Mouse (Mus musculus): ENCODE measurements around the gene G6pc3. TPM values are rescaled to one million over a fixed set of nuclear protein-coding genes. Genes with fewer than 3 reads are reported as not detected.
A peak's percentile ranks its signal among the peaks of the same experiment; 100 is the strongest.

The G6pc3 gene
- total RNA-seq, 1 experiment, result 14.2 TPM

DNA sequence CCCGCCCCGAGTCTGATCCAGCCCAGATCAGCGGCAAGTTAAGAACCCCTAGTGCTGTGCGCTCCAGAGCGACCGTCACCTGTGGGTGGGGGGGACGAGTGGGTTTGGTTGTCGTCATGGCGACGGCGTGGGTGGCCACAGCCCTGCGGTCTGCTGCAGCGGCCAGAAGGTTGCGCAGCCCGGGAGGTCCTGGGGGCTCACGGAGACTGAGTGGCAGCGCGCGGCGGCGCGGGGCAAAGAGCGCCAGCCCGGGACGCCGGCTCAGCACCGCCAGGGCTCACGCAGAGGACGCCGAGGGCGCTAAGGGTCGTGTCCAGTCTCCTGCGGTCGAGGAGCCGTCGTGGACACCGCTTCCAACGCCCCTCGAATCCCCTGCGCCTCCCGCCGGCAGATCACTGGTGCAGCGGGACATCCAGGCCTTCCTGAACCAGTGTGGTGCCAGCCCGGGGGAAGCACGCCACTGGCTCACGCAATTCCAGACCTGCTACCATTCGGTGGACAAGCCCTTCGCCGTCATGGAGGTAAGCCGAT lies 43.9 kb upstream of the G6pc3 start, which contains the start of gene Nags:
Gene Nags, plus strand, starts transcription at position 43 of the 531 bp plus-strand sequence.
- no peak for TF ChIP-seq MAFK (IDR thresholded peaks at IDR 0.05; ENCODE audit: insufficient read depth, low read depth, low read length)
- no peak for TF ChIP-seq HCFC1 (IDR thresholded peaks at IDR 0.05; ENCODE audit: borderline replicate concordance, insufficient read depth, low read length)
- TF ChIP-seq CHD2 (IDR thresholded peaks at IDR 0.05; ENCODE audit: low read depth, low read length), result no peak
- TF ChIP-seq ZNF384 (IDR thresholded peaks at IDR 0.05; ENCODE audit: low read depth, low read length), result no peak
- TF ChIP-seq ZC3H11A (IDR thresholded peaks at IDR 0.05; ENCODE audit: borderline replicate concordance, low read depth, low read length), result no peak
- H3K36me3 ChIP-seq (ENCODE audit: control insufficient read depth, insufficient read depth, low read length, poor library complexity, severe bottlenecking), result no peaks in the 10 kb centered on the region
- H3K9me3 ChIP-seq (ENCODE audit: control insufficient read depth, insufficient read depth, low read depth, low read length), result no peaks in the 10 kb centered on the region
- H3K27ac ChIP-seq (ENCODE audit: insufficient read depth, low read depth, low read length, poor library complexity, severe bottlenecking), result no peak within 1 kb of the TSS
- in situ Hi-C loops (cut with MboI; ENCODE audit: low sequenced_read_pairs in 2 of 2, unreplicated experiment in 2 of 2), result no loop called here
- DNase-seq (ENCODE audit: low read depth, low spot score), result no peak
- peak within 1 kb of the TSS; percentile 57 to 61 for H3K4me3 ChIP-seq (ENCODE audit: insufficient read depth in 1 of 2, low read depth in 1 of 2, low read length in 2 of 2, poor library complexity in 1 of 2, severe bottlenecking in 1 of 2)
- peaks cover 2 to 8% of the 10 kb centered on the region in 2 experiments; a peak in 3 of 4 replicates for H3K4me1 ChIP-seq (ENCODE audit: control insufficient read depth in 2 of 2, insufficient read depth in 2 of 2, low read length in 2 of 2, poor library complexity in 1 of 2)
- 0 out of 2 replicates have a peak within 1 kb of the TSS, but pooled peaks have one; percentile 22 for H3K9ac ChIP-seq (ENCODE audit: insufficient read depth, low read depth, low read length, poor library complexity, severe bottlenecking)

GRCm38 (mm10) chr11:102146005-102146404 lies 43.4 kb upstream of the G6pc3 start:
- no peak overlapping the region for H3K9ac ChIP-seq (ENCODE audit: insufficient read depth, low read depth, low read length, poor library complexity, severe bottlenecking)
- H3K4me1 ChIP-seq (ENCODE audit: control insufficient read depth in 2 of 2, insufficient read depth in 2 of 2, low read length in 2 of 2, poor library complexity in 1 of 2), result peaks cover 2 to 8% of the 10 kb centered on the region in 2 experiments; a peak in 3 of 4 replicates
- H3K9me3 ChIP-seq (ENCODE audit: control insufficient read depth, insufficient read depth, low read depth, low read length), result no peaks in the 10 kb centered on the region
- peak overlapping the region; percentile 57 to 61 for H3K4me3 ChIP-seq (ENCODE audit: insufficient read depth in 1 of 2, low read depth in 1 of 2, low read length in 2 of 2, poor library complexity in 1 of 2, severe bottlenecking in 1 of 2)
- H3K27ac ChIP-seq (ENCODE audit: insufficient read depth, low read depth, low read length, poor library complexity, severe bottlenecking), result no peak overlapping the region
- TF ChIP-seq ZNF384 (IDR thresholded peaks at IDR 0.05; ENCODE audit: low read depth, low read length) (no peak), CHD2 (IDR thresholded peaks at IDR 0.05; ENCODE audit: low read depth, low read length) (no peak), ZC3H11A (IDR thresholded peaks at IDR 0.05; ENCODE audit: borderline replicate concordance, low read depth, low read length) (no peak), MAFK (IDR thresholded peaks at IDR 0.05; ENCODE audit: insufficient read depth, low read depth, low read length) (no peak), HCFC1 (IDR thresholded peaks at IDR 0.05; ENCODE audit: borderline replicate concordance, insufficient read depth, low read length) (no peak)
- no peak for DNase-seq (ENCODE audit: low read depth, low spot score)
- no peaks in the 10 kb centered on the region for H3K36me3 ChIP-seq (ENCODE audit: control insufficient read depth, insufficient read depth, low read length, poor library complexity, severe bottlenecking)
- in situ Hi-C loops (cut with MboI; ENCODE audit: low sequenced_read_pairs in 2 of 2, unreplicated experiment in 2 of 2), result no loop called here

- H3K9ac ChIP-seq (ENCODE audit: insufficient read depth, low read depth, low read length, poor library complexity, severe bottlenecking), result peak overlapping the region; percentile 8; the same call in 1 of the 2 replicates
- H3K27ac ChIP-seq (ENCODE audit: insufficient read depth, low read depth, low read length, poor library complexity, severe bottlenecking), result no peak overlapping the region
- in situ Hi-C loops (cut with MboI; ENCODE audit: low sequenced_read_pairs in 2 of 2, unreplicated experiment in 2 of 2), result no loop called here
- peaks cover 2 to 8% of the 10 kb centered on the region in 2 experiments; a peak in 3 of 4 replicates for H3K4me1 ChIP-seq (ENCODE audit: control insufficient read depth in 2 of 2, insufficient read depth in 2 of 2, low read length in 2 of 2, poor library complexity in 1 of 2)
- H3K4me3 ChIP-seq (ENCODE audit: insufficient read depth in 1 of 2, low read depth in 1 of 2, low read length in 2 of 2, poor library complexity in 1 of 2, severe bottlenecking in 1 of 2), result peak overlapping the region; percentile 42 to 61
- H3K36me3 ChIP-seq (ENCODE audit: control insufficient read depth, insufficient read depth, low read length, poor library complexity, severe bottlenecking), result no peaks in the 10 kb centered on the region
- DNase-seq (ENCODE audit: low read depth, low spot score), result no peak
- H3K9me3 ChIP-seq (ENCODE audit: control insufficient read depth, insufficient read depth, low read depth, low read length), result no peaks in the 10 kb centered on the region
- TF ChIP-seq MAFK (IDR thresholded peaks at IDR 0.05; ENCODE audit: insufficient read depth, low read depth, low read length), result no peak
- no peak for TF ChIP-seq HCFC1 (IDR thresholded peaks at IDR 0.05; ENCODE audit: borderline replicate concordance, insufficient read depth, low read length)
- no peak for TF ChIP-seq CHD2 (IDR thresholded peaks at IDR 0.05; ENCODE audit: low read depth, low read length)
- TF ChIP-seq ZC3H11A (IDR thresholded peaks at IDR 0.05; ENCODE audit: borderline replicate concordance, low read depth, low read length), result no peak
- TF ChIP-seq ZNF384 (IDR thresholded peaks at IDR 0.05; ENCODE audit: low read depth, low read length), result no peak
Observed at GRCm38 (mm10) chr11:102146531-102146930, 42.9 kb upstream of the G6pc3 start.

DNA sequence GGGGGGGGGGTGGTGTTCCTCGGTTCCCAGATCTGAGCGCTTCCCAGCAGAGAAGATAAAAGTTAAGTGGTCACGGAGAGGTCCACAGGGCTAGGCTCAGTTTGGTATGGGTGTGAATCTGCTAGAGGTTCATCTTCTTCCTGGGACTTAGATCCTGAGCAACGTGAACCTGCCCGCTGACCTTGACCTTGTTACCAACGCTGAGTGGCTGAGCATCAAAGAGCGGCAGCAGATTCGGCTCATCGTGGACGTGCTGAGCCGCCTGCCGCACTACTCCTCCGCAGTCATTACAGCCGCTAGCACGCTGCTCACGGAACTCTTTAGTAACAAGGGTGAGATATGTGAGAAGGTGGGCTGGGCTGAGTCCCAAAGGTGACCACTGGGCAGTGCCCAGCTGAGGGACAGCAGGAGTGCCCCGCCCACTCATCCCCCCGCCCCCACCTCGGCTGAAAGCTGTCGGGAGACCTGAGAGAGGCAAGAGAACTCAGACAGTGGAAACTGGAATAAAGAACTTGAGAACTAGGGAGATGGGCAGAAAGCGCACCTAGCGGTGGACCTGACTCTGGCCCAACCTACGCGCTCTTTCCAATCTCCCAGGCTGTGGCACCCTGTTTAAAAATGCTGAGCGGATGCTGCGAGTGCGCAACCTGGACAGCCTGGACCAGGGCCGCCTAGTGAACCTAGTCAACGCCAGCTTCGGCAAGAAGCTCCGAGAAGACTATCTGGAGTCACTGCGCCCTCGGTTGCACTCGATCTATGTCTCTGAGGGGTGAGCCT lies 42.0 kb upstream of the G6pc3 start:
- peak overlapping the region; percentile 11 to 42; a peak in 2 of 4 replicates for H3K4me3 ChIP-seq (ENCODE audit: insufficient read depth in 1 of 2, low read depth in 1 of 2, low read length in 2 of 2, poor library complexity in 1 of 2, severe bottlenecking in 1 of 2)
- H3K27ac ChIP-seq (ENCODE audit: insufficient read depth, low read depth, low read length, poor library complexity, severe bottlenecking), result no peak overlapping the region
- in situ Hi-C loops (cut with MboI; ENCODE audit: low sequenced_read_pairs in 2 of 2, unreplicated experiment in 2 of 2), result no loop called here
- no peak for TF ChIP-seq HCFC1 (IDR thresholded peaks at IDR 0.05; ENCODE audit: borderline replicate concordance, insufficient read depth, low read length)
- no peak for DNase-seq (ENCODE audit: low read depth, low spot score)
- H3K4me1 ChIP-seq (ENCODE audit: control insufficient read depth in 2 of 2, insufficient read depth in 2 of 2, low read length in 2 of 2, poor library complexity in 1 of 2), result peaks cover 2 to 8% of the 10 kb centered on the region in 2 experiments; a peak in 3 of 4 replicates
- H3K36me3 ChIP-seq (ENCODE audit: control insufficient read depth, insufficient read depth, low read length, poor library complexity, severe bottlenecking), result peaks cover under 1% of the 10 kb centered on the region; the same call in 1 of the 2 replicates
- H3K9ac ChIP-seq (ENCODE audit: insufficient read depth, low read depth, low read length, poor library complexity, severe bottlenecking), result peak overlapping the region; percentile 19; the same call in 1 of the 2 replicates
- H3K9me3 ChIP-seq (ENCODE audit: control insufficient read depth, insufficient read depth, low read depth, low read length), result no peaks in the 10 kb centered on the region
